Mouse (Mus musculus) adrenal gland, adult (tissue): ENCODE results near the gene Hnrnpll.
A peak's percentile ranks its signal among the peaks of the same experiment; 100 is the strongest.
"Not testable (repeated sequence)": the region's sequence is repeated elsewhere in the genome, so short reads cannot be mapped to it uniquely, and the experiment has no call there.

Experiments used
- DNase-seq, 2 experiments: peaks; one replicate each; pipeline ENCODE4 v3.0.0; 2022 to 2023; ENCODE audit warnings: low spot score in 1 of 2; ENCODE audit not compliant: inconsistent age in 2 of 2

The Hnrnpll gene

GRCm38 (mm10) chr17:80060151-80060550, 2.0 kb downstream of the Hnrnpll start:
- peak in 1 of 2 experiments; percentile 69 for DNase-seq

GRCm38 (mm10) chr17:80059731-80060130, 2.4 kb downstream of the Hnrnpll start:
- peak in 1 of 2 experiments; percentile 81 for DNase-seq

GRCm38 (mm10) chr17:80058501-80058900, 3.6 kb downstream of the Hnrnpll start:
- peak in 1 of 2 experiments; percentile 58 for DNase-seq

GRCm38 (mm10) chr17:80053931-80054734, 8.0 kb downstream of the Hnrnpll start:
- peak; percentile 80 to 82 for DNase-seq

GRCm38 (mm10) chr17:80051682-80052081, 10.5 kb downstream of the Hnrnpll start:
- DNase-seq, result no peak

GRCm38 (mm10) chr17:80049300-80049699, 12.8 kb downstream of the Hnrnpll start:
- DNase-seq, result not testable (repeated sequence)

- DNase-seq, result peak; percentile 44 to 92
Measured at GRCm38 (mm10) chr17:80048230-80048629, 13.9 kb downstream of the Hnrnpll start.

GRCm38 (mm10) chr17:80041739-80042138, 20.4 kb downstream of the Hnrnpll start:
- DNase-seq, result no peak

GRCm38 (mm10) chr17:80028675-80029074, 33.5 kb downstream of the Hnrnpll start:
- no peak for DNase-seq

- peak in 1 of 2 experiments; percentile 35 for DNase-seq
Measured at GRCm38 (mm10) chr17:80026189-80026936, 35.8 kb downstream of the Hnrnpll start.

GRCm38 (mm10) chr17:80022090-80022489, 40.0 kb downstream of the Hnrnpll start:
- DNase-seq, result peak in 1 of 2 experiments; percentile 44

- no peak for DNase-seq
Measured at GRCm38 (mm10) chr17:80020495-80020894, 41.6 kb downstream of the Hnrnpll start.

- DNase-seq, result peak in 1 of 2 experiments; percentile 67
Measured at GRCm38 (mm10) chr17:80018976-80019541, 43.1 kb downstream of the Hnrnpll start.

GRCm38 (mm10) chr17:80018239-80018975, 43.7 kb downstream of the Hnrnpll start:
- DNase-seq, result peak in 1 of 2 experiments; percentile 23

GRCm38 (mm10) chr17:80017389-80017788, 44.7 kb downstream of the Hnrnpll start:
- DNase-seq, result peak; percentile 64 to 85

GRCm38 (mm10) chr17:80016400-80016799, 45.7 kb downstream of the Hnrnpll start:
- DNase-seq, result not testable (repeated sequence)

- no peak for DNase-seq
Measured at GRCm38 (mm10) chr17:80014361-80014809, 47.7 kb downstream of the Hnrnpll start.

GRCm38 (mm10) chr17:80009926-80010325, 52.2 kb downstream of the Hnrnpll start:
- no peak for DNase-seq

GRCm38 (mm10) chr17:80008847-80009246, 53.3 kb downstream of the Hnrnpll start:
- peak in 1 of 2 experiments; percentile 70 for DNase-seq

GRCm38 (mm10) chr17:80004345-80005239, 57.5 kb downstream of the Hnrnpll start:
- peak; percentile 84 to 92 for DNase-seq
